Mouse (Mus musculus) adipocyte (in vitro differentiated cells): ENCODE results near the gene Lrrc27.

Source experiments
- DNase-seq: peaks from one replicate; pipeline ENCODE4 v3.0.0-alpha.2; 2016; ENCODE audit warnings: low spot score

Lrrc27 gene

GRCm38 (mm10) chr7:139246086-139246485, 33.3 kb downstream of the Lrrc27 start:
- DNase-seq: no peak

- no peak for DNase-seq
Measured at GRCm38 (mm10) chr7:139246931-139247880, 34.4 kb downstream of the Lrrc27 start.

GRCm38 (mm10) chr7:139247881-139248614, 35.3 kb downstream of the Lrrc27 start, which contains the start of gene Pwwp2b:
TSS of gene Pwwp2b (plus strand) at chr7:139248482.
- DNase-seq: peak; percentile 64

- no peak for DNase-seq
Measured at GRCm38 (mm10) chr7:139248615-139249405, 36.0 kb downstream of the Lrrc27 start.

GRCm38 (mm10) chr7:139249406-139250210, 36.8 kb downstream of the Lrrc27 start:
- no peak for DNase-seq

GRCm38 (mm10) chr7:139251881-139252301, 39.1 kb downstream of the Lrrc27 start:
- DNase-seq: no peak

- DNase-seq: no peak
Measured at GRCm38 (mm10) chr7:139252566-139252965, 39.8 kb downstream of the Lrrc27 start.

- no peak for DNase-seq
Measured at GRCm38 (mm10) chr7:139252986-139253385, 40.2 kb downstream of the Lrrc27 start.

- DNase-seq: no peak
Measured at GRCm38 (mm10) chr7:139253462-139253861, 40.7 kb downstream of the Lrrc27 start.

GRCm38 (mm10) chr7:139254626-139255025, 41.8 kb downstream of the Lrrc27 start:
- no peak for DNase-seq

GRCm38 (mm10) chr7:139257752-139258542, 45.2 kb downstream of the Lrrc27 start:
- no peak for DNase-seq

- DNase-seq: no peak
Measured at GRCm38 (mm10) chr7:139264337-139264736, 51.5 kb downstream of the Lrrc27 start.

- DNase-seq: no peak
Measured at GRCm38 (mm10) chr7:139265634-139266033, 52.8 kb downstream of the Lrrc27 start.

- DNase-seq: no peak
Measured at GRCm38 (mm10) chr7:139266431-139266830, 53.6 kb downstream of the Lrrc27 start.

GRCm38 (mm10) chr7:139266886-139267870, 54.4 kb downstream of the Lrrc27 start:
- no peak for DNase-seq

GRCm38 (mm10) chr7:139270738-139271137, 58.0 kb downstream of the Lrrc27 start:
- no peak for DNase-seq

GRCm38 (mm10) chr7:139271871-139272270, 59.1 kb downstream of the Lrrc27 start:
- no peak for DNase-seq

GRCm38 (mm10) chr7:139272639-139273396, 60.0 kb downstream of the Lrrc27 start:
- peak; percentile 79 for DNase-seq
